Mouse (Mus musculus) MEL (cell line): Measurements from ENCODE around the gene Gm10428.

Source experiments
- ELF1 ChIP-seq: IDR thresholded peaks from 2 replicates; pipeline ENCODE4 v1.6.1; 2014; ENCODE audit warnings: low read depth, mild to moderate bottlenecking, inconsistent platforms, low read length, improper control_type of control experiment, moderate library complexity
- MAFK ChIP-seq: IDR thresholded peaks from 2 replicates; pipeline ENCODE4 v1.6.1; 2011; ENCODE audit warnings: low read depth, mild to moderate bottlenecking, low read length, improper control_type of control experiment, borderline replicate concordance
- POLR2A ChIP-seq, 2 experiments: IDR thresholded peaks; 2 replicates each; pipeline ENCODE4 v1.6.1; 2011 to 2012; ENCODE audit warnings: low read length in 2 of 2, mild to moderate bottlenecking in 2 of 2, control low read depth in 1 of 2, improper control_type of control experiment in 1 of 2, low read depth in 1 of 2, moderate library complexity in 1 of 2; ENCODE audit not compliant: control insufficient read depth in 1 of 2, insufficient read depth in 1 of 2, poor library complexity in 1 of 2
- USF1 ChIP-seq: IDR thresholded peaks from 2 replicates; pipeline ENCODE4 v1.6.1; 2014; ENCODE audit warnings: low read depth, mild to moderate bottlenecking, inconsistent platforms, low read length, improper control_type of control experiment, moderate library complexity

DNA sequence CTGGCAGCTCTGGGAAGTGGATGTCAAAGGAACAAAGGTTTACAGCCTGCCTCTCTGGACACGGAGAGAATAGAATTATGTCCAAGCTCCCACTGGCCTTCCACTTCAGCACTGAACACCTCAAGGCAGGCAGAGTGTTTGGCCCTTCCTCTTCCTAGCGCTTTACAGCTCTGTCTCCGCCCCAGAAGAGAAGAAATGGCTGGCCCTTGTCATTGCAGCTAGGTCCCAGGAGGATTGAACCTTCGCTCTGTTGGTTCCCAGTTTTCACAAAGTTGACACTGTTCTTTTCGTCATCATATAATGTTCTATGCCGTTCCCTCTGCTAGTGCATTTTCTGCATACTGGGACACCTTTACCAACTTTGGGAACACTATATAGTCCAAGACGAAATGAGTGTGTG lies 44.6 kb upstream of the Gm10428 start:
- no peak for TF ChIP-seq MAFK
- TF ChIP-seq ELF1 = no peak
- TF ChIP-seq USF1 = no peak
- TF ChIP-seq POLR2A (IDR thresholded peaks at IDR 0.05; ENCODE audit: control insufficient read depth in 1 of 2, insufficient read depth in 1 of 2, low read depth in 1 of 2, low read length in 2 of 2, poor library complexity in 1 of 2) = no peak
